Mouse (Mus musculus) stomach, embryonic 14.5 days (tissue): Measurements from ENCODE around the gene Dync1h1. TPM values are rescaled to one million over a fixed set of nuclear protein-coding genes. Genes with fewer than 3 reads are reported as not detected.
A peak's percentile ranks its signal among the peaks of the same experiment; 100 is the strongest.

Experiments
- ATAC-seq: fragments of 200-750 bp; cut with Nextera tagmentation; 2 replicates; pipeline ENCODE4 v1.8.0; 2017; ENCODE audit warnings: low read depth, moderate TSS enrichment; ENCODE audit not compliant: insufficient number of reproducible peaks, insufficient read depth, low FRiP score
- H3K27ac ChIP-seq: fragments of 300-500 bp; sonication (generic); 2 replicates; pipeline ENCODE4 v1.5.1; 2014; ENCODE audit warnings: mild to moderate bottlenecking, low read length, moderate library complexity, mixed read lengths
- H3K27me3 ChIP-seq: fragments of 300-500 bp; sonication (generic); 2 replicates; pipeline ENCODE4 v1.6.1; 2014; ENCODE audit warnings: low read length, control low read depth, mixed read lengths; ENCODE audit not compliant: control insufficient read depth, insufficient read depth
- H3K36me3 ChIP-seq: fragments of 300-500 bp; sonication (generic); 2 replicates; pipeline ENCODE4 v1.6.1; 2014; ENCODE audit warnings: mild to moderate bottlenecking, control low read depth, low read length, moderate library complexity, mixed read lengths; ENCODE audit not compliant: control insufficient read depth, insufficient read depth
- H3K4me1 ChIP-seq: fragments of 300-500 bp; sonication (generic); 2 replicates; pipeline ENCODE4 v1.6.1; 2014; ENCODE audit warnings: low read length, control low read depth, mixed read lengths; ENCODE audit not compliant: control insufficient read depth, insufficient read depth
- H3K4me2 ChIP-seq: fragments of 300-500 bp; sonication (generic); replicated peaks from 2 replicates; pipeline ENCODE4 v1.6.1; 2014; ENCODE audit warnings: low read depth, low read length, control low read depth
- H3K4me3 ChIP-seq: fragments of 300-500 bp; sonication (generic); 2 replicates; pipeline ENCODE4 v1.5.1; 2014; ENCODE audit warnings: low read depth, low read length, control low read depth
- H3K9ac ChIP-seq: fragments of 300-500 bp; sonication (generic); replicated peaks from 2 replicates; pipeline ENCODE4 v1.6.1; 2014; ENCODE audit warnings: low read depth, mild to moderate bottlenecking, control low read depth, low read length, moderate library complexity, mixed read lengths
- H3K9me3 ChIP-seq: fragments of 300-500 bp; sonication (generic); 2 replicates; pipeline ENCODE4 v1.6.1; 2016; ENCODE audit warnings: low read depth, low read length, control low read depth; ENCODE audit not compliant: control insufficient read depth
- WGBS: fragments of 180-500 bp; shearing (Covaris S2); extraction: QIAGEN DNeasy Blood & Tissue Kit; methylation state at CpG from one replicate; pipeline ENCODE4 v1.1.7; 2014; 5-methylcytosine and 5-hydroxymethylcytosine counted together
- polyA plus RNA-seq: library from polyadenylated mRNA; unstranded; fragments of >200 nt; fragmentation: Nextera tagmentation; extraction: Ambion mirVana; gene quantifications from 2 replicates; pipeline ENCODE4 v1.2.1, GENCODE M21; 2014

Gene Dync1h1
- polyA plus RNA-seq, 1 experiment from 2014 or later, result 70.6 TPM

DNA sequence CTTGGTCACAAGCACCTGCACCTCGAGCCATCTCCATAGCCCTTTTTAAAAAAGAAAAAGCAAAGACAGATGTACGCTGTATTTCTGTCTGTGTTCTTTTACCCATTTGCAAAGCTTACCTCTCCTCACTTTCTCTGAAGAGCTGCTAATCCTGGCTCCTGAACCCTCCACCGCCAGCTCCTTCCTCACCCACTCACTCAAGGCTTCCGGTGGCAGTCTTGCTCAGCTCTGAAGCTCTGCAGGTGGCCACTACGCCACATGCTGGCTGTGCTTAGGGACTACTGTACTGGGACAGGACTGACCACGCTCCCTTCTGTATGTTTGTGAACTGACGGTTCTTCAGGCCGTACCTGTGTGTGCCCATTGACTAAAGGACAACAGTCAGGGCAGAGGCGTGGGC lies 34.9 kb upstream of the Dync1h1 start:
- H3K9ac ChIP-seq, result no peak overlapping the region
- H3K9me3 ChIP-seq, result no peaks in the 10 kb centered on the region
- H3K36me3 ChIP-seq, result peaks cover 52% of the 10 kb centered on the region
- no peak overlapping the region for H3K4me2 ChIP-seq
- ATAC-seq, result no peak
- 92% methylated on average over 9 of the region's 9 CpGs for WGBS
- H3K4me1 ChIP-seq, result no peaks in the 10 kb centered on the region
- H3K27me3 ChIP-seq, result no peaks in the 10 kb centered on the region
- no peak overlapping the region for H3K4me3 ChIP-seq
- H3K27ac ChIP-seq, result no peak overlapping the region

GRCm38 (mm10) chr12:110571050-110571449 lies 30.2 kb upstream of the Dync1h1 start:
- WGBS, result 89% methylated on average over 10 of the region's 10 CpGs
- Histone ChIP-seq H3K9ac (no peak overlapping the region), H3K27ac (no peak overlapping the region), H3K4me3 (no peak overlapping the region), H3K36me3 (peaks cover 40% of the 10 kb centered on the region), H3K4me1 (no peaks in the 10 kb centered on the region), H3K27me3 (no peaks in the 10 kb centered on the region), H3K4me2 (no peak overlapping the region), H3K9me3 (no peaks in the 10 kb centered on the region)
- no peak for ATAC-seq

DNA sequence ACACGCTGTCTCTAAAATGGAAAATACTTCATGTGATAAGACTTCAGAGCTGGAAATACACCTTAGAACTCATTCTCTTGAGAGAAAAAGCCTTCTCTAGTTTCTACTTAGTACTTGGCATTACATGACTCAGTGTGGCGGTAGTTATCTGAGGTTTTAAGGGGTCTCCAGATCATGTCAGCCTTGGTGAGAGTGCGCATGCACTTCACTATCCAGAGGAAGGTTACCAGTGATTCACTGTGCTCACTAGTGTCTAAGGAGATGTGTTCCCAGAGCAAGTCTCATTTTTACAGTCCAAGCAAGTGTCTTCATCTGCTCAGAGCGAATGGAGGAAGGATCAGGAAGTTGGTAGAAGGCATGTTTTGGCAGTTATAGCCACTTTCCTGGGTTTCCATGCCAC lies 28.9 kb upstream of the Dync1h1 start:
- ATAC-seq, result no peak
- Histone ChIP-seq H3K36me3 (peaks cover 29% of the 10 kb centered on the region), H3K4me3 (no peak overlapping the region), H3K9me3 (no peaks in the 10 kb centered on the region), H3K27me3 (no peaks in the 10 kb centered on the region), H3K9ac (no peak overlapping the region), H3K4me2 (no peak overlapping the region), H3K27ac (no peak overlapping the region), H3K4me1 (no peaks in the 10 kb centered on the region)
- 95% methylated on average over 4 of the region's 4 CpGs for WGBS

DNA sequence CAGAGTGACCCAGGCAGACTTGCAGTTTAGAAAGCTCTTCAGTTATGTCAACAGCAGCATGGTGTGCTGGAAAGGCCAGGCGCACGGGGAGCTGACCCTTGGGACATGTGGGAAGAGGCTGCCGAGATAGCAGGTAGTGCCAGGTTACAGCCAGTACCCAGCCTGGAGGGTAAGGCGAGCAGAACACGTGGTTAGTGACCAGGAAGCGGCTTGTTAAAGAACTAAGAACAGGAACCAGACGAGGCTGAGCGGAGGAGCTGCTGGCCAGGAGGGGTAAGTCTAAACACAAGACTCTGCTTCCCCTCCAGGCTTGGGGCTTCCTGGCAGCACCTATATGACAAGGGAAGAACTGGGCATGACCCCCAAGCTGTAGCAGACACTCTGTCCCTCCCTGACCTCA lies 27.6 kb upstream of the Dync1h1 start:
- Histone ChIP-seq H3K9ac (no peak overlapping the region), H3K4me1 (no peaks in the 10 kb centered on the region), H3K36me3 (peaks cover 21% of the 10 kb centered on the region), H3K27me3 (no peaks in the 10 kb centered on the region), H3K4me3 (no peak overlapping the region), H3K27ac (no peak overlapping the region), H3K9me3 (no peaks in the 10 kb centered on the region), H3K4me2 (no peak overlapping the region)
- ATAC-seq, result no peak
- WGBS, result 85% methylated on average over 8 of the region's 8 CpGs

GRCm38 (mm10) chr12:110575926-110576325 lies 25.3 kb upstream of the Dync1h1 start:
- no peaks in the 10 kb centered on the region for H3K9me3 ChIP-seq
- no peak overlapping the region for H3K4me2 ChIP-seq
- H3K4me3 ChIP-seq, result no peak overlapping the region
- H3K9ac ChIP-seq, result no peak overlapping the region
- no peaks in the 10 kb centered on the region for H3K4me1 ChIP-seq
- no peak for ATAC-seq
- H3K27ac ChIP-seq, result no peak overlapping the region
- no peaks in the 10 kb centered on the region for H3K27me3 ChIP-seq
- peaks cover 15% of the 10 kb centered on the region for H3K36me3 ChIP-seq
- 68% methylated on average over 4 of the region's 4 CpGs for WGBS

GRCm38 (mm10) chr12:110578333-110578732 lies 22.9 kb upstream of the Dync1h1 start:
- H3K4me2 ChIP-seq, result no peak overlapping the region
- no peak overlapping the region for H3K27ac ChIP-seq
- peaks cover 15% of the 10 kb centered on the region for H3K36me3 ChIP-seq
- ATAC-seq, result no peak
- WGBS, result 86% methylated on average over 9 of the region's 9 CpGs
- H3K27me3 ChIP-seq, result no peaks in the 10 kb centered on the region
- H3K9ac ChIP-seq, result no peak overlapping the region
- no peaks in the 10 kb centered on the region for H3K9me3 ChIP-seq
- H3K4me1 ChIP-seq, result no peaks in the 10 kb centered on the region
- no peak overlapping the region for H3K4me3 ChIP-seq

DNA sequence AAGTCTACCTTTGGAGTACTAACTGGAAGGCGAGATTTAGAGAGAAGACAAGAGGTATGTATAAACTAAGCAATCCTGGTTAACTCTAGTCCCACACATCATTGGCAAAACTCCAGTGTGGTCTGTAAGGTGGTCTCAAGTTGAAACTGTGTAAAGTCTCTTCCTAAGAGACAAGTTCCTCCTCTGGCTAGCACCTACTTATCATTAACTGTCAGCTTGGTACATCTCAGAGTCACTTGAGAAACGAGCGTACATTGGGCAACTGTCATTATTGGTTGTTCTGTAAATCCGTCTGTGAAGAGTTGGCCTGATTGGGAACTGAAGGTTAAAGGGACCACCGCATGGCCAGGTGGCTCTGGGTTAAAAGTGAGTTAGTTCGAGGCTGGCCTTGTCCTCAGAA lies 12.6 kb upstream of the Dync1h1 start:
- H3K4me1 ChIP-seq, result peaks cover 4% of the 10 kb centered on the region; the same call in 1 of the 2 replicates
- no peak overlapping the region for H3K4me3 ChIP-seq
- no peak overlapping the region for H3K4me2 ChIP-seq
- no peaks in the 10 kb centered on the region for H3K36me3 ChIP-seq
- ATAC-seq, result no peak
- no peaks in the 10 kb centered on the region for H3K9me3 ChIP-seq
- H3K9ac ChIP-seq, result no peak overlapping the region
- H3K27ac ChIP-seq, result no peak overlapping the region
- 73% methylated on average over 6 of the region's 6 CpGs for WGBS
- H3K27me3 ChIP-seq, result no peaks in the 10 kb centered on the region

DNA sequence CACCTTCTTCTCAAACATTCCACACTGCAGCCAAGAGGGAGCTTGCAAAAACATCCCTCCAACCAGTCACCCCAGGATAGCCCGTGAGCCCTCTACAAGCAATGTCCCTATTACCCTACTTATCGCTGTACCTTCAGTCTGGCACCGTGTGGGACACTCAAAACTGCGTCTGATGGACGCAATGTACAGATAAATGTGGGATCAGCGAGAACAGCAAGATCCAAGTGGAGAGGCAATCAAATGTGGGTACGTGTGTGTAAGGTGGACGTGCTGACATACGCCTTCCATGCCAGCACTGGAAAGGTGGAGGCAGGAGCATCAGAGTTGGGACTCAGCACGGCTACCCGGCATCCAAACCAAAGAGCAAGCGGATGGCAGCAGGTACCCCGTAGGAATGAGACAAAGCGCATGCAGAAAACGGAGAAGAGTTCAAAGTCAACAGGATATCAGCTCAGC lies 10.4 kb upstream of the Dync1h1 start:
- Histone ChIP-seq H3K36me3 (no peaks in the 10 kb centered on the region), H3K27me3 (no peaks in the 10 kb centered on the region), H3K4me3 (peak overlapping the region; percentile 68), H3K9me3 (no peaks in the 10 kb centered on the region), H3K4me2 (peak overlapping the region; percentile 72), H3K27ac (peak overlapping the region; percentile 91), H3K4me1 (peaks cover 4% of the 10 kb centered on the region; the same call in 1 of the 2 replicates), H3K9ac (peak overlapping the region; percentile 60)
- ATAC-seq, result no peak; the same call in 1 of the 2 replicates
- WGBS, result 2% methylated on average over 15 of the region's 15 CpGs

DNA sequence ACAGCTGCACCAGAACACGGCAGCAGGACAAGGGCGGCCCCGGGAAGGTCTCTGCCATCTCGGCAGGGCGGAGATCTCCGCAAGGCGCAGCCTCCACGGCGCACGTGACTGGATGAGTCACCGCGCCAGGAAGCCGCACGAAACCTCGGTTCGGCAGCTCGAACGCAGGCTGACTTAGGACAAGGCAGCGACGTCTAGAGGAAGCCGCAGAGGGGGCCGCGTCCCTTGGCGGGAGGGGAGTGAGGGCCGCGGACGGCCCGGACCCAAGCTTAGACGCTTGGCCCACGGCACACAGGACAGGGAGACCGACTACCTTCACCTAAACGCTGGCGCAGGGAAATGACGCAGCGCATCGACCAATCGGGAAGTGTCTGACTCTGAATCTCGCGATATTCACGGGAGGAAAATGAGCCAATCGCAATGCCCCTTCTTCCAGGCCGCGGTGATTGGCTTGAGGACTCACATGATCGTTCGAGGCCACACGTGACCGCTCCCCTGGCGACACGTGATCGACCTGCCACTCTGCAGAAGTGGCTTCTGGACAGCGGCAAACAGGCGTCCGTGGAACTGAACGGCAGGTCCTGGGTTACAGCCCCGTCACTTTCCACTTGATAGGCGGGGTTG lies 9.9 kb upstream of the Dync1h1 start:
- Histone ChIP-seq H3K4me2 (peak overlapping the region; percentile 75), H3K36me3 (no peaks in the 10 kb centered on the region), H3K27ac (peak overlapping the region; percentile 91), H3K27me3 (no peaks in the 10 kb centered on the region), H3K4me1 (peaks cover 4% of the 10 kb centered on the region; the same call in 1 of the 2 replicates), H3K9ac (peak overlapping the region; percentile 60), H3K9me3 (no peaks in the 10 kb centered on the region), H3K4me3 (peak overlapping the region; percentile 68)
- under 1% methylated on average over 56 of the region's 56 CpGs for WGBS
- peak; percentile 97 for ATAC-seq
